Mouse (Mus musculus) C2C12 (cell line): ENCODE measurements around the gene Large1. TPM values are rescaled to one million over a fixed set of nuclear protein-coding genes. Genes with fewer than 3 reads are reported as not detected.
"Not testable (repeated sequence)": the region's sequence is repeated elsewhere in the genome, so short reads cannot be mapped to it uniquely, and the experiment has no call there.

Source experiments
- H3K27me3 ChIP-seq: one replicate; pipeline ENCODE4 v1.6.1; 2011; ENCODE audit not compliant: control insufficient read depth, insufficient read depth, insufficient read length
- H3K36me3 ChIP-seq: one replicate; pipeline ENCODE4 v1.6.1; 2011; ENCODE audit not compliant: control insufficient read depth, insufficient read depth
- H3K4me3 ChIP-seq: one replicate; pipeline ENCODE4 v1.5.1; 2011; ENCODE audit warnings: mild to moderate bottlenecking, control low read depth; ENCODE audit not compliant: poor library complexity, insufficient read depth, severe bottlenecking
- H3K79me2 ChIP-seq: one replicate; pipeline ENCODE4 v1.6.1; 2011; ENCODE audit not compliant: control insufficient read depth, insufficient read depth
- H3K79me3 ChIP-seq: one replicate; pipeline ENCODE4 v1.6.1; 2011; ENCODE audit warnings: low read depth, control low read depth
- H3ac ChIP-seq: one replicate; pipeline ENCODE3; 2011; ENCODE audit warnings: low read depth; ENCODE audit not compliant: control insufficient read depth, insufficient read length
- CEBPB ChIP-seq: IDR thresholded peaks from one replicate; pipeline ENCODE4 v1.6.1; 2011; ENCODE audit warnings: low read depth, mild to moderate bottlenecking, control low read depth, moderate library complexity
- CTCF ChIP-seq: IDR thresholded peaks from one replicate; pipeline ENCODE4 v1.5.1; 2011; ENCODE audit not compliant: control insufficient read depth, insufficient read depth, insufficient read length
- FOSL1 ChIP-seq: IDR thresholded peaks from one replicate; pipeline ENCODE4 v1.8.0; 2011; ENCODE audit warnings: mild to moderate bottlenecking, low read length; ENCODE audit not compliant: poor library complexity, insufficient read depth, severe bottlenecking
- MAX ChIP-seq: IDR thresholded peaks from one replicate; pipeline ENCODE4 v1.6.1; 2011; ENCODE audit warnings: mild to moderate bottlenecking, control low read depth
- MYOD1 ChIP-seq: IDR thresholded peaks from one replicate; pipeline ENCODE4 v1.6.1; 2011; ENCODE audit warnings: low read depth; ENCODE audit not compliant: control insufficient read depth, insufficient read length
- MYOG ChIP-seq: IDR thresholded peaks from one replicate; pipeline ENCODE4 v1.6.1; 2011; ENCODE audit not compliant: control insufficient read depth, insufficient read length; ENCODE audit errors: extremely low read depth
- USF1 ChIP-seq: IDR thresholded peaks from one replicate; pipeline ENCODE4 v1.6.1; 2011; ENCODE audit warnings: low read depth, mild to moderate bottlenecking, control low read depth, moderate library complexity
- polyA plus RNA-seq: library from polyadenylated mRNA; unstranded; fragments of >200 nt; fragmentation: generic; extraction: Trizol; gene quantifications from one replicate; pipeline ENCODE4 v1.2.1, GENCODE M21; 2012; ENCODE audit warnings: missing spikeins

Gene Large1
- polyA plus RNA-seq, 1 experiment, result 9.5 TPM

DNA sequence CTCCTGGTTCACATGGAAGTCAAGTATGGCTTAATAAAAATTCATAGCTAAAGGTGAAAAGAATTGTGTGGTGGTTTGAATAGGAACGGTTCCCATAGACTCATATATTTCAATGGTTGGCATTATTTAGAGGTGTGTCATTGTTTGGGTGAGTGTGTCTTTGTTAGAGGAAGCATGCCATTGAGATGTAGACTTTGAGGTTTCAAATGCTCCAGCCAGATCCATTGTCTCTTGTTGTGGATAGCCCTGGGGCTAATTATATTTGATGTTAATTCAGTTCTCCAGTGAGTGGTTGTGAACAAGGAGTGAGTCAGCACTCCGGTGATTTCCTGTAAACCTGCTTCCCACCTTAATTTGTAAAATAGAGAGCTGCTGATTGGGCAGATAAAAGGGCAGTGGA is 362.9 kb downstream of the Large1 start:
- Histone ChIP-seq H3ac (no peak overlapping the region), H3K4me3 (no peak overlapping the region), H3K79me3 (no peaks in the 10 kb centered on the region), H3K36me3 (no peaks in the 10 kb centered on the region), H3K27me3 (no peaks in the 10 kb centered on the region), H3K79me2 (no peaks in the 10 kb centered on the region)
- TF ChIP-seq MYOG (no peak), FOSL1 (no peak), CTCF (no peak), MAX (no peak), USF1 (no peak), MYOD1 (no peak), CEBPB (no peak)

DNA sequence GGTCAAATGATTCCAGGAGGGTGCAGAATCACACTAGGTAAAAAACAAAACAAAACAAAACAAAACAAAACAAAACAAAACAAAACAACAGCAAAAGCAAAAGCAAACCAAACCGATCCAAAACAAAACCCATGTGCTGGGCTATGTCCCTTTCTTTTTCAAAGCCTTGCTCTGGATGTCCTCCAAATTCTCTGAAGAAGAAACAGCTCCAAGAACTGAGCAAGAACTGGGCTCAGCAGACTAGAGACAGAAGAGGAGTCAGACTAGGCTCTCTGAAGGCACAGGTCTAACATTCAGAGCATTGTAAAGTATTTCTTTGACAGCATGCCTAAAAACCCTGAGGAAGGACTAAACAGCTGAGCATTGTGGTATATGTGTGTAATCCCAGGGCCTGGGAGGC is 370.5 kb downstream of the Large1 start:
- no peak for TF ChIP-seq MAX
- Histone ChIP-seq H3ac (no peak overlapping the region), H3K27me3 (no peaks in the 10 kb centered on the region), H3K4me3 (no peak overlapping the region), H3K79me3 (no peaks in the 10 kb centered on the region), H3K36me3 (no peaks in the 10 kb centered on the region), H3K79me2 (no peaks in the 10 kb centered on the region)

DNA sequence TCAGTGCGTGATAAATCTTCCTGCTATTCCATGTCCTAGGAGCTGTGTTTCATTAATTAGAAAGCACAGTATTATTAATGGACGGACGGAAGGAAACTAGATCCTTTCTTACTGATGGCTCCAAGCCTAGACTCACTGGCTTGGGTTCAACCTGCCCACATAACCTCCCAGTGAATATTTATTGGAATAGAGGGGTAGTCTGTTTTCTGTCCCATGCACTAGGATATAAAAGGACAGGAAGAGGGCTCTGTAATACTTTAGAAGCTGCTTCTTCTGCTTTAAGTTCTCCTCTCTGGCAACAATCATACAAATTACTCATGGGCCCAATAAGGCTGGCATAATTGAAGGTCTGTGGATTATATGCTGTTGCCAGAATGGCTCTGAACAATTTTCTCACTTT is 398.3 kb downstream of the Large1 start:
- TF ChIP-seq CTCF (no peak), USF1 (no peak), MAX (no peak), CEBPB (no peak), FOSL1 (no peak), MYOG (no peak), MYOD1 (no peak)
- Histone ChIP-seq H3K79me3 (no peaks in the 10 kb centered on the region), H3K4me3 (no peak overlapping the region), H3ac (no peak overlapping the region), H3K36me3 (no peaks in the 10 kb centered on the region), H3K27me3 (no peaks in the 10 kb centered on the region), H3K79me2 (no peaks in the 10 kb centered on the region)

DNA sequence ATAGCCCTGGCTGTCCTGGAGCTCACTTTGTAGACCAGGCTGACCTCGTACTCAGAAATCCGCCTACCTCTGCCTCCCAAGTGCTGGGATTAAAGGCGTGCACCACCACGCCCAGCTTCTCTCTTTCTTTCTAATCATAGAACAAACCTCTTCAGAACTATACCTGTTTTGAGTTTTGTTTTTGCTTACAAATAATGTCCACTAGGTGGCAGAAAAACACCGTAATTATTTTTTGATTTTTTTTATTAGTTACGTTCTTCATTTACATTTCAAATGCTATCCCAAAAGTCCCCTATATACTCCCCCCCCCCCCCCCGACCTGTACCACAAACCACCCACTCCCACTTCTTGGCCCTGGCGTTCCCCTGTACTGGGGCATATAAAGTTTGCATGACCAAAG is 411.9 kb downstream of the Large1 start:
- not testable (repeated sequence) for H3K27me3 ChIP-seq

DNA sequence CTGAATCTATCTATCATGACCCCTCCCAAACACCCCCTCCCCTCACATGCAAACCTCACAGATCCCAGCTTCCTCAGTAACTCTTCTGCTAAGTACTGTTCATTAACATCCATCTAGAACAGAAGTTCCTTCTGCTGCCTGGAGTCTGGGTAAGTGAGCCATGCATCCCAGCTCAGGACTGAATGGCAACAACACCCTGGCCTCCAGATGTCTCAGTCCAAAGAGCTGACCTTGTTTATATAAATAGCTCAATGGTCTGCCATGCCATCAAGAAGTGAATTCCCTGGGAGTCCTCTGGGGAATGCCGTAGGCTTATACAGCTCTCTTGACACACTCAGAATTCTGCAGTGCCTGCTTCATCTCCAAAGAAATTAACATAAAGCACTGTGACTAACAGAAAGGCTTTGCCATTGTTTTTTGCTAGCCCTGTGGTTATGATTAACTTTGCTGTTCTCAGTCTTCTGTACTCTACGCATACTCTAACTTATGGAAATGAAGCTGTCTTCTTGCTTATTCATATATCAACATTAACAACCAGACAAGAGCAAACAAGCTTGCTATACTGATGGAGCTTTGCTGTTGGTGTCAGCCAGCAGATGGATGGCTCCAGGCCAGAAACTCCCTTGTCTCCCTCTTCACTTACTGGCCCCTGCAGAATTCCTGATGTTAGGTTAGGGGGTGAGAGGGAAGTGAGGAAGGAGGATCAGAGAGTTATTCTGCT is 434.0 kb downstream of the Large1 start:
- Histone ChIP-seq H3ac (no peak overlapping the region), H3K4me3 (no peak overlapping the region), H3K27me3 (no peaks in the 10 kb centered on the region), H3K79me2 (no peaks in the 10 kb centered on the region), H3K79me3 (no peaks in the 10 kb centered on the region), H3K36me3 (no peaks in the 10 kb centered on the region)
- no peak for TF ChIP-seq FOSL1
- no peak for TF ChIP-seq CTCF
- TF ChIP-seq CEBPB, result no peak
- no peak for TF ChIP-seq MYOG
- TF ChIP-seq MAX, result no peak
- TF ChIP-seq MYOD1, result no peak
- TF ChIP-seq USF1, result no peak

More for the DNA sequence above, 411.9 kb downstream of the Large1 start:
- not testable (repeated sequence) for H3ac ChIP-seq, H3K79me3 ChIP-seq, H3K4me3 ChIP-seq, H3K79me2 ChIP-seq, H3K36me3 ChIP-seq

DNA sequence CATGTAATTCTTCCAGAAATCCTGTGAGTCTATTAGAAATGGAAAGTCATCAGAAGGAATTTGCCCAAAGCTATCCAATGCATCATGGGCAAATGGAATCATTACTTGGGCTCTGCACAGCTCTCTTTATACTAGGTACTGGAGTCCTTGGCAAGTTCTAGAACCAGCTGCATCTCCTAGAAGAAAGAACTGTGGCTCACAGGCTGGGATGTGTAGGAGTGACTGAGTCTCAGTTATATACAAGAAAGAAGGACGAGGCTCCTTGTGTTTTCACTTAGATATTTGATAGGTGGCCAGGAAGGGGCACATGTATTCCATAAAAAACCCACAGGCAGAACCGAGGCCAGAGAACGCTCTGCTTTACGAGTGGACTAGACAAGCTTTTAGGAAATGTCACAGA is 447.8 kb downstream of the Large1 start:
- Histone ChIP-seq H3K27me3 (no peaks in the 10 kb centered on the region), H3ac (no peak overlapping the region), H3K4me3 (no peak overlapping the region), H3K79me3 (no peaks in the 10 kb centered on the region), H3K36me3 (no peaks in the 10 kb centered on the region), H3K79me2 (no peaks in the 10 kb centered on the region)
- TF ChIP-seq MYOD1, result no peak

DNA sequence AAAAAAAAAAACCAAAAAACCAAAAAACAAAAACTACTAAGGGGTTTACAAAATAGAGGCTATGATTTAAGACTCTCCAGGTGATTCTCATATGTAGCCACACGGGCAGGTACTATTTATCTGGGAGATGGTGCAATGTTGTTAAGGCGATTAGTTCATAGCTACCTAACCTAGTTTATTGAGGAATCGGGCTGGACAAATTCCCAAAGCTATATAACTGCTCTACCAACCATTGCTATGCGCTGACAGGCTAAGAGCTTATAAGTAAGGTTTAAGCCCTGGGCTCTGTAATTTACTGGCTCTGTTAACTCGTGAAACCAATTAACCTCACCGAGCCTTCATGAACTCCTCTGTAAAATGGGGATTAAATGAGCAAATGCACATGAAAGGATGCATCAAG is 451.7 kb downstream of the Large1 start:
- TF ChIP-seq MYOG (no peak), CTCF (no peak), FOSL1 (no peak), MYOD1 (no peak), MAX (no peak), USF1 (no peak), CEBPB (no peak)
- Histone ChIP-seq H3K4me3 (no peak overlapping the region), H3ac (no peak overlapping the region)

More for the DNA sequence above, 451.7 kb downstream of the Large1 start:
- Histone ChIP-seq H3K36me3 (no peaks in the 10 kb centered on the region), H3K27me3 (no peaks in the 10 kb centered on the region), H3K79me2 (no peaks in the 10 kb centered on the region), H3K79me3 (no peaks in the 10 kb centered on the region)
